Mouse (Mus musculus) hindbrain, embryonic 11.5 days (tissue): ENCODE measurements around the gene Ddo. TPM values are rescaled to one million over a fixed set of nuclear protein-coding genes. Genes with fewer than 3 reads are reported as not detected.

Experiments
- ATAC-seq: fragments of 200-750 bp; cut with Nextera tagmentation; 2 replicates; pipeline ENCODE4 v1.8.0; 2017; ENCODE audit warnings: mild to moderate bottlenecking, moderate TSS enrichment, moderate library complexity; ENCODE audit not compliant: low FRiP score
- DNase-seq: peaks from one replicate; pipeline ENCODE4 v3.0.0-alpha.2; 2015; ENCODE audit warnings: low spot score
- H3K27ac ChIP-seq: fragments of 300-500 bp; sonication (generic); 2 replicates; pipeline ENCODE4 v1.5.1; 2014; ENCODE audit warnings: mild to moderate bottlenecking, low read depth, low read length
- H3K27me3 ChIP-seq: fragments of 300-500 bp; sonication (generic); 2 replicates; pipeline ENCODE4 v1.6.1; 2014; ENCODE audit warnings: mild to moderate bottlenecking, low read length, moderate library complexity, mixed read lengths; ENCODE audit not compliant: control insufficient read depth, insufficient read depth
- H3K36me3 ChIP-seq: fragments of 300-500 bp; sonication (generic); 2 replicates; pipeline ENCODE4 v1.6.1; 2014; ENCODE audit warnings: mild to moderate bottlenecking, low read length, moderate library complexity, mixed read lengths; ENCODE audit not compliant: control insufficient read depth, insufficient read depth
- H3K4me1 ChIP-seq: fragments of 300-500 bp; sonication (generic); replicated peaks from 2 replicates; pipeline ENCODE4 v1.6.1; 2014; ENCODE audit warnings: low read length, mixed read lengths; ENCODE audit not compliant: control insufficient read depth, insufficient read depth
- H3K4me2 ChIP-seq: fragments of 300-500 bp; sonication (generic); replicated peaks from 2 replicates; pipeline ENCODE4 v1.6.1; 2014; ENCODE audit warnings: mild to moderate bottlenecking, low read depth, low read length
- H3K4me3 ChIP-seq: fragments of 300-500 bp; sonication (generic); 2 replicates; pipeline ENCODE4 v1.5.1; 2014; ENCODE audit warnings: low read depth, low read length
- H3K9ac ChIP-seq: fragments of 300-500 bp; sonication (generic); 2 replicates; pipeline ENCODE4 v1.6.1; 2014; ENCODE audit warnings: low read depth, low read length
- H3K9me3 ChIP-seq: fragments of 300-500 bp; sonication (generic); 2 replicates; pipeline ENCODE4 v1.6.1; 2016; ENCODE audit warnings: low read length; ENCODE audit not compliant: control insufficient read depth
- WGBS: fragments of 180-500 bp; shearing (Covaris S2); extraction: QIAGEN DNeasy Blood & Tissue Kit; methylation state at CpG from one replicate; pipeline ENCODE4 v1.1.7; 2014; 5-methylcytosine and 5-hydroxymethylcytosine counted together
- polyA plus RNA-seq: library from polyadenylated mRNA; unstranded; fragments of >200 nt; fragmentation: Nextera tagmentation; extraction: Ambion mirVana; gene quantifications from 2 replicates; pipeline ENCODE4 v1.2.1, GENCODE M21; 2014

The Ddo gene
- polyA plus RNA-seq, 1 experiment from 2014 or later: 0.17 TPM

DNA sequence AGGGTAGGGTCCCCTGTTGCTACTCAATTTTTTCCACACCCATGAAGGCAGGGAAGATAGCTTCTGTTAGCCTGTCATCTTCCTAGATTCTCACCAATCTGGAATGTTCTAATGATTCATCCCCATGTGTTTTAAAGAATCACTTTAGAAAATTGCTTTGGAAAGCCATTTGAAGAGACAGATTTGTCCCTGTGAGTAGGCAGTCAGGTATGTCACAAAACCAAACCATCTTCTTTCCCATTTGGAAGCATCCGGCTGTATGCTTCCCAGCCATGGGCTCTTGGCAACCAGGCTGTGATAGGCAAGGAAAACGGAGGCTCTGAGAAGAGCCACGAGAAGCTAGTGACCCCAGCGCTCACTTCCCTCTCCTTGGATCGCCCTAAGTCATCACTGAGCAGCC, 100.4 kb downstream of the Ddo start:
- DNase-seq (no peak), ATAC-seq (no peak)
- 80% methylated on average over 5 of the region's 5 CpGs for WGBS
- no peak overlapping the region for H3K4me3 ChIP-seq
- H3K36me3 ChIP-seq: no peaks in the 10 kb centered on the region
- H3K27ac ChIP-seq: no peak overlapping the region
- H3K4me1 ChIP-seq: peaks cover 6% of the 10 kb centered on the region
- no peaks in the 10 kb centered on the region for H3K9me3 ChIP-seq
- H3K4me2 ChIP-seq: no peak overlapping the region
- H3K27me3 ChIP-seq: no peaks in the 10 kb centered on the region
- no peak overlapping the region for H3K9ac ChIP-seq

Other genes with a start within 250 kb of the Ddo start
- gene Slc22a16, start 59.7 kb upstream of the Ddo start, polyA plus RNA-seq: not detected in 2 replicates
- 0.97 and 1.2 TPM in 2 replicates for gene Mettl24, start 53.3 kb downstream of the Ddo start, polyA plus RNA-seq